Mouse (Mus musculus) thymus, postnatal 4 days (tissue): Measurements from ENCODE around the gene Olfr356.

Experiments used
- DNase-seq: peaks from one replicate; pipeline ENCODE4 v3.0.0; 2021

Gene Olfr356

GRCm38 (mm10) chr2:36936821-36937220 is at the start of gene Olfr356:
Gene Olfr356, plus strand, starts transcription at chr2:36937121.
- DNase-seq: no peak

- DNase-seq: no peak
Observed at GRCm38 (mm10) chr2:36892836-36893235, 44.1 kb upstream of the Olfr356 start, which contains the start of gene Olfr353. Gene Olfr353, minus strand, starts transcription at chr2:36892936.

GRCm38 (mm10) chr2:36897114-36897513 is 39.8 kb upstream of the Olfr356 start:
- no peak for DNase-seq

GRCm38 (mm10) chr2:36905380-36905779 is 31.5 kb upstream of the Olfr356 start, which contains the start of gene Olfr354:
Gene Olfr354, plus strand, starts transcription at chr2:36905680.
- no peak for DNase-seq

- no peak for DNase-seq
Observed at GRCm38 (mm10) chr2:36928797-36929196, 8.1 kb upstream of the Olfr356 start, which contains the start of gene Olfr355. Gene Olfr355, minus strand, starts transcription at chr2:36928897.
